In the genomic region with DNA sequence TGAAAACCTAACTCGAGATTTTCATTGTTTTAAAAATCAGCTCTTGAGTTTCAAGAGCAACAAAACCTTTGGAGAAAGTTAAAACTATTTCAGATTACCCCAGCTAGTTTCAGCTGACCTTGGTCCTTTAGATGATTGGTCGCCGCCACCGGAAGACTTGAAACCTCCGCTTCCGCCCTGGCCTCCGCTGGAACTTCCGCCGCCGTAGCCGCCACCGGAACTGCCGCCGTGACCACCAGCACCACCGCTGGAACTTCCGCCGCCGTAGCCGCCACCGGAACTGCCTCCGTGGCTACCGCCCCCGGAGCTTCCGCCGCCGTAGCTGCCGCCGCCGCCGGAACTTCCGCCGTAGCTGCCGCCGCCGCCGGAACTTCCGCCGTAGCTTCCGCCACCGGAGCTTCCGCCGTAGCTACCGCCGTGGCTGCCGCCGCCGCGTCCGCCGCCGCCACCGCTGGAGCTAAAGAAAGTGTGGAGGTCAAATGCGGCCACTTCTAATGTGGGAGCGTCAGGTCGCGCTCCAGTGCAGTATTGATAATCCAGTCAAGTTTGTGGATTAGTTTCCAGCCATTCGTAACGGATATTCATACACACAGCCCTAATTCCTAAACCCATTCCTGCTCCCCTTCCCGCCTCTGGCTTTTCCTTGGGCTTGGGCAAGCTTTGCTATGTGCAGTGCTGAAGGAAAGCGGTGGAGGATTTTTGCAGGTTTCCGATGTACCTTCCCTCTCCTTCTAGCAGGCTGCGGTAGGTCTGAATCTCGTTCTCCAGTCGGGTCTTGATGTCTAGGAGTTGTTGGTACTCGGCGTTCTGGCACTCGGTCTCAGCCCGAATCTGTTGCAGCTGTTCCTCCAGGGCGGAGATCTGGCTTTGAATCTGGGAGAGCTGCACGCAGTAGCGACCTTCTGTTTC, we compare ENCODE assay signal across 8 mouse cellular contexts. TPM values are rescaled to one million over a fixed set of nuclear protein-coding genes. Genes with fewer than 3 reads are reported as not detected.
A peak's percentile ranks its signal among the peaks of the same experiment; 100 is the strongest.
DNase-seq lines count a peak whose midpoint lies in the region; ATAC-seq lines count a peak whose summit lies in the region.

No protein-coding gene starts in this region.

- no peaks in the 10 kb centered on the region for H3K36me3 ChIP-seq in hindbrain, embryonic 12.5 days

- H3K9me3 ChIP-seq in hindbrain, embryonic 12.5 days (replicated peaks) = no peaks in the 10 kb centered on the region

- H3K9ac ChIP-seq in hindbrain, embryonic 12.5 days = peak overlapping the region; percentile 68

- peak; percentile 89 for DNase-seq in Muller cell, postnatal 12 days (ENCODE audit: inconsistent ontology term)
- DNase-seq in cerebellum, adult 9-10 months = peak; percentile 89
- peak; percentile 75 to 83 for DNase-seq in frontal cortex, postnatal 10 days (ENCODE audit: low spot score in 2 of 2)
- peak; percentile 84 to 90 for DNase-seq in layer of hippocampus, postnatal 14 days (ENCODE audit: low spot score in 2 of 2)
- DNase-seq in lung, postnatal 10 days = peak; percentile 93
- peak; percentile 82 for DNase-seq in ovary, postnatal 14 days (ENCODE audit: low spot score)
- DNase-seq in thymus, postnatal 10 days (ENCODE audit: low spot score in 2 of 2) = peak; percentile 64 to 66

- peak overlapping the region; percentile 58 for H3K4me3 ChIP-seq in hindbrain, embryonic 12.5 days

- H3K4me2 ChIP-seq in hindbrain, embryonic 12.5 days (replicated peaks) = peak overlapping the region; percentile 66

- peak overlapping the region; percentile 96 for H3K27ac ChIP-seq in hindbrain, embryonic 12.5 days

- WGBS in hindbrain, embryonic 12.5 days = 2% methylated on average over 71 of the region's 71 CpGs

- peaks cover 8% of the 10 kb centered on the region for H3K4me1 ChIP-seq in hindbrain, embryonic 12.5 days

- peak; percentile 73 for ATAC-seq in hindbrain, embryonic 12.5 days (ENCODE audit: low FRiP score)

- peaks cover 20% of the 10 kb centered on the region for H3K27me3 ChIP-seq in hindbrain, embryonic 12.5 days

RNA-seq across cellular contexts. Expression of a gene that starts 3.1 kb away (rescaled TPM):
- 32.7 and 39.8 TPM in 2 replicates for polyA plus RNA-seq in hindbrain, embryonic 12.5 days (2016; fragmentation: Nextera tagmentation; extraction: Ambion mirVana)
- 10 to 100 TPM; 13.0 to 14.4 TPM for total RNA-seq in layer of hippocampus, postnatal 14 days (2021)

RNA-seq across cellular contexts. Expression of a gene that starts 11.4 kb away (rescaled TPM):
- polyA plus RNA-seq in hindbrain, embryonic 12.5 days (2016; fragmentation: Nextera tagmentation; extraction: Ambion mirVana) = 0.21 and 0.27 TPM in 2 replicates
- total RNA-seq in layer of hippocampus, postnatal 14 days (2021) = under 1 TPM; 0.32 to 0.45 TPM

RNA-seq across cellular contexts. Expression of a gene that starts 35.2 kb away (rescaled TPM):
- polyA plus RNA-seq in hindbrain, embryonic 12.5 days (2016; fragmentation: Nextera tagmentation; extraction: Ambion mirVana) = not detected in 2 replicates
- total RNA-seq in layer of hippocampus, postnatal 14 days (2021) = not detected

RNA-seq across cellular contexts. Expression of a gene that starts 36.0 kb away (rescaled TPM):
- 0.12 TPM in 1 of 2 replicates, not detected in the other for polyA plus RNA-seq in hindbrain, embryonic 12.5 days (2016; fragmentation: Nextera tagmentation; extraction: Ambion mirVana)
- 1 to 10 TPM; 1.1 to 1.5 TPM for total RNA-seq in layer of hippocampus, postnatal 14 days (2021)

RNA-seq across cellular contexts. Expression of a gene that starts 48.3 kb away (rescaled TPM):
- 0.27 and 0.30 TPM in 2 replicates for polyA plus RNA-seq in hindbrain, embryonic 12.5 days (2016; fragmentation: Nextera tagmentation; extraction: Ambion mirVana)
- total RNA-seq in layer of hippocampus, postnatal 14 days (2021) = under 1 TPM in 1 of 2 experiments, not detected in 1; 0.14 TPM

Comparison
In these comparisons a context has a peak if more than half of its experiments do, and no peak if none do; other contexts are left out.
1. Peak in every context shown above with its lines: DNase-seq, ATAC-seq, H3K4me3 ChIP-seq and H3K27ac ChIP-seq.